Mouse (Mus musculus) layer of hippocampus, adult 8-10 months (tissue): Measurements from ENCODE around the gene Fbf1. TPM values are rescaled to one million over a fixed set of nuclear protein-coding genes. Genes with fewer than 3 reads are reported as not detected.

Source experiments
- total RNA-seq, 4 experiments: library from RNA; stranded (reverse); gene quantifications; 2 replicates each; pipeline ENCODE4 v1.2.4; 2022

The Fbf1 gene
- total RNA-seq, 4 experiments from 2014 or later = 73.7 to 111 (median 92.3) TPM

Other genes with a start within 250 kb of the Fbf1 start
- 10 to 100 TPM; 39.7 to 60.3 (median 44.3) TPM for gene Sap30bp, start 234.9 kb downstream of the Fbf1 start, total RNA-seq
- 10 to 100 TPM; 27.4 to 32.5 (median 30.3) TPM for gene Recql5, start 234.7 kb downstream of the Fbf1 start, total RNA-seq
- 10 to 100 TPM in 3 of 4 experiments, 1 to 10 TPM in 1; 6.7 to 13.0 (median 11.3) TPM for gene Itgb4, start 193.5 kb downstream of the Fbf1 start, total RNA-seq
- 10 to 100 TPM; 11.6 to 20.7 (median 16.1) TPM for gene Galk1, start 155.4 kb downstream of the Fbf1 start, total RNA-seq
- gene H3f3b, start 140.2 kb downstream of the Fbf1 start, total RNA-seq = 100 to 1,000 TPM; 243 to 308 (median 280) TPM
- 10 to 100 TPM; 26.3 to 31.6 (median 28.2) TPM for gene Unk, start 137.8 kb downstream of the Fbf1 start, total RNA-seq
- gene Unc13d, start 90.2 kb downstream of the Fbf1 start, total RNA-seq = 1 to 10 TPM; 1.5 to 3.6 (median 2.3) TPM
- 100 to 1,000 TPM; 387 to 440 (median 429) TPM for gene Wbp2, start 81.2 kb downstream of the Fbf1 start, total RNA-seq
- gene Trim47, start 41.0 kb downstream of the Fbf1 start, total RNA-seq = 10 to 100 TPM in 1 of 4 experiments, 1 to 10 TPM in 3; 5.0 to 13.0 (median 8.2) TPM
- 1 to 10 TPM; 7.2 to 10.0 (median 7.9) TPM for gene Trim65, start 37.0 kb downstream of the Fbf1 start, total RNA-seq
- gene Mrpl38, start 29.3 kb downstream of the Fbf1 start, total RNA-seq = 10 to 100 TPM; 56.1 to 66.6 (median 62.8) TPM
- 10 to 100 TPM; 29.4 to 43.7 (median 38.7) TPM for gene Ten1, start 30.7 kb upstream of the Fbf1 start, total RNA-seq
- gene Acox1, start 30.9 kb upstream of the Fbf1 start, total RNA-seq = 100 to 1,000 TPM; 124 to 134 (median 130) TPM
- gene Evpl, start 69.9 kb upstream of the Fbf1 start, total RNA-seq = 1 to 10 TPM in 2 of 4 experiments, under 1 TPM in 2; 0.85 to 1.4 (median 1.1) TPM
- 10 to 100 TPM; 61.1 to 71.3 (median 66.1) TPM for gene Srp68, start 106.1 kb upstream of the Fbf1 start, total RNA-seq
- not detected for gene Galr2, start 112.8 kb upstream of the Fbf1 start, total RNA-seq
- 100 to 1,000 TPM in 1 of 4 experiments, 10 to 100 TPM in 3; 82.4 to 103 (median 88.9) TPM for gene Exoc7, start 139.1 kb upstream of the Fbf1 start, total RNA-seq
- gene Foxj1, start 167.2 kb upstream of the Fbf1 start, total RNA-seq = 1 to 10 TPM; 4.5 to 7.4 (median 6.2) TPM
- 100 to 1,000 TPM; 220 to 248 (median 241) TPM for gene Rnf157, start 244.9 kb upstream of the Fbf1 start, total RNA-seq